In genomic region chr14:87344540-87344939, GRCm38 (mm10) we compare ENCODE assay signal across 21 mouse cellular contexts.
"Had no signal": no experiment of that assay in that cellular context is flagged by ENCODE, and none has a peak within 500 bp of the region (broad histone marks: within the 10 kb centered on the region; RNA-seq: fewer than 3 reads in every experiment).

No protein-coding gene starts in this region.

- ATAC-seq: midbrain, embryonic 16.5 days had no signal

- H3K36me3 ChIP-seq: midbrain, embryonic 10.5 days; midbrain, embryonic 12.5 days; neural tube, embryonic 13.5 days; neural tube, embryonic 15.5 days; stomach, embryonic 15.5 days had no signal

- H3K4me2 ChIP-seq: lung, embryonic 14.5 days; midbrain, embryonic 12.5 days; neural tube, embryonic 13.5 days; neural tube, embryonic 15.5 days; stomach, embryonic 15.5 days had no signal

- DNase-seq: lung, adult 18-20 months; lung, embryonic 14.5 days; lung, postnatal 10 days; lung, postnatal 4 days; midbrain, embryonic 14.5 days; retina, postnatal 1 day; right cerebral cortex, adult 18-20 months; right cerebral cortex, postnatal 25 days; right cerebral cortex, postnatal 4 days; spleen, adult 18-20 months; thymus, adult 2 months; thymus, postnatal 25 days; thymus, postnatal 4 days had no signal

- H3K4me3 ChIP-seq: midbrain, embryonic 10.5 days; midbrain, embryonic 12.5 days; myocyte; neural tube, embryonic 13.5 days; neural tube, embryonic 15.5 days; stomach, embryonic 15.5 days had no signal

- H3K9me3 ChIP-seq: midbrain, embryonic 10.5 days; midbrain, embryonic 12.5 days; neural tube, embryonic 13.5 days; neural tube, embryonic 15.5 days; stomach, embryonic 15.5 days had no signal

- H3K9ac ChIP-seq: lung, embryonic 14.5 days; midbrain, embryonic 12.5 days; neural tube, embryonic 13.5 days; neural tube, embryonic 15.5 days; stomach, embryonic 15.5 days had no signal

- H3K27ac ChIP-seq: midbrain, embryonic 10.5 days; midbrain, embryonic 12.5 days; neural tube, embryonic 13.5 days; neural tube, embryonic 15.5 days; stomach, embryonic 15.5 days; stomach, postnatal 0 days had no signal

- H3K27me3 ChIP-seq: midbrain, embryonic 12.5 days; neural tube, embryonic 13.5 days; neural tube, embryonic 15.5 days; stomach, embryonic 15.5 days had no signal

- H3K4me1 ChIP-seq: midbrain, embryonic 10.5 days; midbrain, embryonic 12.5 days; neural tube, embryonic 13.5 days; neural tube, embryonic 15.5 days; stomach, embryonic 15.5 days had no signal
